Mouse (Mus musculus) splenic B cell, adult 2 months (primary cell): ENCODE data around the gene Prkaa1.
"Not testable (repeated sequence)": the region's sequence is repeated elsewhere in the genome, so short reads cannot be mapped to it uniquely, and the experiment has no call there.

Source experiments
- DNase-seq: peaks from one replicate; pipeline ENCODE4 v3.0.0-alpha.2; 2011; ENCODE audit warnings: low read depth, low spot score
- H3K27me3 ChIP-seq: 2 replicates; pipeline ENCODE4 v1.6.1; 2012; ENCODE audit warnings: mild to moderate bottlenecking, low read length, moderate library complexity, mixed read lengths; ENCODE audit not compliant: control insufficient read depth, poor library complexity, insufficient read depth, severe bottlenecking
- H3K36me3 ChIP-seq: 2 replicates; pipeline ENCODE4 v1.6.1; 2012; ENCODE audit warnings: mild to moderate bottlenecking, low read length, moderate library complexity, mixed read lengths; ENCODE audit not compliant: control insufficient read depth, poor library complexity, insufficient read depth, severe bottlenecking

Prkaa1 gene

DNA sequence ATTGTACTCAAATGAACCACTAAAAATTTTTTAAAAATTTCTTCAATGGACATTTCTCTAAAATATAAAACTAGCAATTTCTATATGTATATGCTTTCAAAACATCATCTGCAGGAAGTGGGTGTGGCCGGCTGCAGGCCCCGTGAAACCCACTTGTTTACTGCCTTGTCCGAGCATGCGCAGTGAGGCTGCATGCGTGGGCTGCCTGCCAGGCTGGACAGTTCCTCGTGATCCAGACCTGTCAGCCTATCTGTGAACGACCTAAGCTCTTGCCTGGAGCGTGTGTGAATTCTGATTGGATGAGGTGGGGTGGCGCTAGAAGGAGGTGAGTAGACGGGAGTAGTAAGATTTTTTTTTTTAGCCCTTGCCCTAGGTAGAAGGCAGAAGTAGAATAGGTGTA lies 87.1 kb downstream of the Prkaa1 start:
- H3K27me3 ChIP-seq, H3K36me3 ChIP-seq, DNase-seq: not testable (repeated sequence)
